Mouse (Mus musculus): ENCODE measurements around the gene Rbm3. TPM values are rescaled to one million over a fixed set of nuclear protein-coding genes. Genes with fewer than 3 reads are reported as not detected.

The Rbm3 gene
- 188 and 247 TPM in 2 replicates for polyA plus RNA-seq (2012; ENCODE audit: insufficient read depth, insufficient read length, missing spikeins)

DNA sequence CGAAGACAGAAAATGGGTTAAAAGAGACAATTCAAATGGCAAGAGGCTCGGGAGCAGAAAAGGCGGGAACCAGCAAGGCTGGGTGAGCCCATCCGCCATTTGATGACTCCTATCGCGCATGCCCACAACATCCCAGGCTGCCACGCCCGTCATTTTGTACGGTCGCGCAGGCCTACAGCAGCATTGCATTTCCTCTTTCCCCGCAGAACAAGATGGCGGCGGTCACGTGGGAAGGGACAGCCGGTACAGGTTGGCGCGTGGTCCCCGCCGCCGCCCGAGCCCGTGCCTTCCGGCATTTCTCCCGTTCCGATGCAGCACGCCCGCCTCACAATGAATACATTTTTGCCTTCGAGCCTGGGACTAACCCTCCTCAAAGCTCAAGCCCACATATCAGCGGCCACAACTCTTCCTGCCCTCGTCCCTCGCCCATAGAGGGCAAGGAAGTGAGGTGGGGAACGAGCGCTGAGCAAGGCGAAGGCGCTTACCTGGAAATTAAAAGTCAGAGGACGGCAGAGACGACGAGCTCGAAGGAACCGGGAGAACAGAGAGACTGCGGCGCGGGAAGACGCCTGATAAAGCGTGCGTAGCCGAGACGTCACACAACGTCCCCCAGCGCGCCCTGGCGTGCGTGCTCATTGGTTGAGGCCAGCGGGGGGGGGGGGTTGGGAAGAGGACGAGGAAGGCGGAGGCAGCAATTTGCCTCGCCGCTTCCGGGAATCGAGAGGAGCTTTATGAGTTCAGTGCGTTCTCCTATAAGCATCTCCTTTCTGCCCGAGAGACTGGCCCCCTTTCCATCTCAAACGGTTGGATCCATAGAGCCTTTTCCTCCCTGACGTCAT, at the start of gene Rbm3:
Rbm3 (minus strand) TSS at position 728 of the 839 bp plus-strand sequence.
- Histone ChIP-seq H3K4me1 (ENCODE audit: control insufficient read depth, insufficient read depth, insufficient read length, low read length) (no peaks in the 10 kb centered on the region), H3K4me3 (ENCODE audit: insufficient read depth, low read depth, low read length) (peak within 1 kb of the TSS; percentile 97), H3K27ac (replicated peaks; ENCODE audit: low read depth, low read length) (peak within 1 kb of the TSS; percentile 98)

DNA sequence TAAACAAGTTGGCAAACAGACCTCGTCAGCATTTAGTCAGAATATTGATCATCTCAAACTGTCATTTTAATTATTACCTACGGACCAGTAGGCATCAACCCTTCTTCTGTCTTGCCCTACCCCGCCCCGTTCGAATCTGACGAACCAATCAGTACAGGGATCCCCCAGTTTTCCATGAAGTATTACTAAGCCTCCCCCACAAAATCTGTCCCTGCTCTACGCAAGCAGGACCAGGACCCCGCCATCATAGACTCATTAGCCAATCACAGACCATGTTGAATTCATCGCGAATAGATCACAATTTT, 47.7 kb upstream of the Rbm3 start, which contains the start of gene Ebp:
Ebp (minus strand) TSS at position 94 of the 305 bp plus-strand sequence.
- no peaks in the 10 kb centered on the region for H3K4me1 ChIP-seq (ENCODE audit: control insufficient read depth, insufficient read depth, insufficient read length, low read length)
- H3K27ac ChIP-seq (replicated peaks; ENCODE audit: low read depth, low read length), result peak within 1 kb of the TSS; percentile 46; the same call in 1 of the 2 replicates
- H3K4me3 ChIP-seq (ENCODE audit: insufficient read depth, low read depth, low read length), result peak within 1 kb of the TSS; percentile 89

DNA sequence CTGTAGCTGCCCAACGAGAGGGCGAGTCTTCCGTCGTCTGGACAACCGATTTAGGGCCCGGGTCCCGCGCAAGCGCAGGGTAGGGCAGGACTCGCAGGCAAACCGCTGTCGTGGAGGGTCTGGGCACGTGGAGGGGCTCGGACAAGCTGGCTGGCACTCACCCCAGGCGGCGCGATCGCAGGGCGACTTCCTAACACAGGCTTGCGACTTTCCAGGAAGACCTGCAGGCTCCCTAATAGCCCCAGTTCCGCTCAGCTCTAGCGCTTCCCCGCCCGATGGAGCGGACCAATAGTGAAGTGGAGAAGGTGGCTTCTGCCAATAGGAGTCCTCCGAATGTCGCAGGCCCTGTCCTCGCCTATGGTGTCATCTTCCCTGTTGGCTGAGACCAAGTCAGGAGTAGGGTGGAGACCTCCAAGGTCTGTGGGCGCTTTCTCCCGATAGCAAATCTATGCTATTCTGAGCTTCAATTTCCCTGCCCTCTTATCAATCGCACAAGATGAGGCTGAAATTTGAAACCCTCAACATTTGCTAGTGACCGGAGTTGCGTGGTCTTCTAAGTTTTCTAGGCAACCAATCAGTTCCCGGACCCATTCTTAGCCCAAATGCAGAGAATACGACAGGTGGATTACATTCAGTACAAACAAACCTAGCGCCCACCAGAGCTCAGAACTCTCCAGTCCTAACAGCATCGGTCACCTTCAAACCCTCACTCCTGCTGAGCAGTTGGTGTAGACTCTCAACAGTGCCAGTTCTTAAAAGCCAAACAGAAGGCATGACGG, 47.1 kb upstream of the Rbm3 start:
- Histone ChIP-seq H3K4me3 (ENCODE audit: insufficient read depth, low read depth, low read length) (peak overlapping the region; percentile 89), H3K27ac (replicated peaks; ENCODE audit: low read depth, low read length) (peak overlapping the region; percentile 46; the same call in 1 of the 2 replicates), H3K4me1 (ENCODE audit: control insufficient read depth, insufficient read depth, insufficient read length, low read length) (no peaks in the 10 kb centered on the region)

DNA sequence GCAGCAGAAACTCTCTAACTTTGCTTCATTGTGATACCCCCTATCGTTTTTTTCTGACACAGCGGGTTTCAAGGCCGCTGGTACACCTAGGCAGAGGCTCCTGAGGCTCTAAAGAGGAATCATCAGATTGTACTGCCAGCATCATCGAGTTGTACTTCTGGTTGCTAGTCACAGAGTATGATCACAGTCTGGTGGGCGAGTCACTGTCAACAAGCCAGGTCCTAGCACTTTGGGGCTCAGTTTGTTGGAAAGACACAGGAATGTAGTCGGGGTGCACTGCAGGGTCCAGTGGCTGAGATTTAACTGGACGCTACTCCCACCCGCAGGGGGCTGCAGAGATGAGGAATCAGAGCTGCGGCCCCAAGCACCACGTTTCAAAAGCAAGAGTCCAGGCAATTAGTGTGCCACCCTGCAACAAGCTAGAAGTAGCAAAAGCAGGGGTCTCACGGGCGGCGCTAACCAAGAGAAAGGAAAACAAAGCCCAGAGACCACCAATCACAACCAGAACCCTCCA, 46.5 kb upstream of the Rbm3 start:
- H3K4me3 ChIP-seq (ENCODE audit: insufficient read depth, low read depth, low read length), result peak overlapping the region; percentile 89
- H3K27ac ChIP-seq (replicated peaks; ENCODE audit: low read depth, low read length), result no peak overlapping the region
- no peaks in the 10 kb centered on the region for H3K4me1 ChIP-seq (ENCODE audit: control insufficient read depth, insufficient read depth, insufficient read length, low read length)

DNA sequence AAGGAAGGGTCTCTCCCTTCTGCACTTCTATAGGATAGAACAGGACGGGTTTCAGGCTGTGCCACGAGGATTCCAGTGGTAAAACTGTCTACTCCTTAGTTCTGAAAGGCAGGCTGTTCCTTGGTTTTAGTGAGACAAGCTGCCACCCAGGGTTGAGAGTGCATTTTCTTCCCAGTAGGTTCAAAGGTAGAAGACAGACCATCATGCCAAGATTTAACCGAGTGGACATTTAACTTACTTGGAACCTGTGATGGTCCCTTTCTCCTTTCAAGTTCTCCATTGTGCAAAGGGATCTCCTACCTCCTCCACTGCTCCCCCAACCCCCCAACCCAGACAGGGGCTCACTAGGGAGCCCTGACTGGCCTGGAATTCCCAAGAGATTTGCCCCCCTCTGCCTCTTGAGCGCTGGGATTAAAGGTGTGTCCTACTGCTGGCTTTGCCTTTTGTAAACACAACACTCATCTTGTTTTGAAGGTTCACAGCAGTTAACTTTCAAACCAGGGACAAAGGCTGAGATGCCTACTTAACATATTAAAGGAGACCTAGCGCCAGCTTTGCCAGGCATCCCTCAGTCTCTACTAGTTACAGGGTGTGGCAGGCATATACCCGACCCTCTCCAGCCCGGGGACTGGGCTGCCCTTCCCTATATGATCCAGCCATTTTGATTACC, 37.3 kb upstream of the Rbm3 start:
- Histone ChIP-seq H3K27ac (replicated peaks; ENCODE audit: low read depth, low read length) (0 out of 2 replicates have a peak overlapping the region, but pooled peaks have one; percentile 17), H3K4me1 (ENCODE audit: control insufficient read depth, insufficient read depth, insufficient read length, low read length) (no peaks in the 10 kb centered on the region), H3K4me3 (ENCODE audit: insufficient read depth, low read depth, low read length) (no peak overlapping the region)

DNA sequence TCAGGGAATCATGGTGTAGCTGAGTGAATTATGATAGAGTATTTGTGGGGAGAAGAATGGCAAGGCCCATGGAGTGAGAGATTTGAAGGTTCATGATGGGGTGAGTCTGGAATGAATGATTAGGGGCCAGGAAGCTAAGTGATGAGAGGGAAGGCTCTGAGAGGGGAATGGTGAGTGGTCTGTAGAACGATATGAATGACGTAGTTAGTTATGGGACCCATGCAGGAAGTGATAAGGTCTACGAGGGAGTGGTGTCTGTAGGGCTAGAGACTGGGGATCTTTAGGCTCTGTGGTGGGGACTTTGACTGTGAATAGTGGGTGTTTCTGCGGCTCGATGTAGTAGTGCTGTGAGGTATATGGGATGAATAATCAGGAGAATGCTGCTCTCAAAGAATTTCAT, 34.0 kb upstream of the Rbm3 start:
- Histone ChIP-seq H3K4me1 (ENCODE audit: control insufficient read depth, insufficient read depth, insufficient read length, low read length) (no peaks in the 10 kb centered on the region), H3K4me3 (ENCODE audit: insufficient read depth, low read depth, low read length) (no peak overlapping the region), H3K27ac (replicated peaks; ENCODE audit: low read depth, low read length) (no peak overlapping the region)

DNA sequence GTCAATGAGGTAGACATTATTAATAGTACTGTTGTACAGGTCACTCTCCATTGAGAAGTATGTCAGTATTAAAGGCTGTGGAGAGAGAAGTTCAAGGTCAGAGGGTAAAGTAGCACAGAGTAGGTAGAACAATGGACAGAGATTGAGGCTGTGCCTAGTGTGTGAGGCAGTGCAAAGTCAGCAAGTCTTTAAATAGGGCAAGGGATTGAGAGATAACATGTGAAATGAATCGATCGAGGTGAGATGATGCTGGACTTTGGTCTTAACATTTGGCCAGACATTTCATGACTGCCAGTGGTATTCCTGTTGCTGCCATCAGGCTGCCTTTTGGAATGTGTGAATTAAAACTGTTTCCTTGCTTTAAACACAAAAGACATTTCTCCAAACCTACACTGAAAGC, 33.2 kb upstream of the Rbm3 start:
- no peaks in the 10 kb centered on the region for H3K4me1 ChIP-seq (ENCODE audit: control insufficient read depth, insufficient read depth, insufficient read length, low read length)
- no peak overlapping the region for H3K4me3 ChIP-seq (ENCODE audit: insufficient read depth, low read depth, low read length)
- H3K27ac ChIP-seq (replicated peaks; ENCODE audit: low read depth, low read length), result no peak overlapping the region

DNA sequence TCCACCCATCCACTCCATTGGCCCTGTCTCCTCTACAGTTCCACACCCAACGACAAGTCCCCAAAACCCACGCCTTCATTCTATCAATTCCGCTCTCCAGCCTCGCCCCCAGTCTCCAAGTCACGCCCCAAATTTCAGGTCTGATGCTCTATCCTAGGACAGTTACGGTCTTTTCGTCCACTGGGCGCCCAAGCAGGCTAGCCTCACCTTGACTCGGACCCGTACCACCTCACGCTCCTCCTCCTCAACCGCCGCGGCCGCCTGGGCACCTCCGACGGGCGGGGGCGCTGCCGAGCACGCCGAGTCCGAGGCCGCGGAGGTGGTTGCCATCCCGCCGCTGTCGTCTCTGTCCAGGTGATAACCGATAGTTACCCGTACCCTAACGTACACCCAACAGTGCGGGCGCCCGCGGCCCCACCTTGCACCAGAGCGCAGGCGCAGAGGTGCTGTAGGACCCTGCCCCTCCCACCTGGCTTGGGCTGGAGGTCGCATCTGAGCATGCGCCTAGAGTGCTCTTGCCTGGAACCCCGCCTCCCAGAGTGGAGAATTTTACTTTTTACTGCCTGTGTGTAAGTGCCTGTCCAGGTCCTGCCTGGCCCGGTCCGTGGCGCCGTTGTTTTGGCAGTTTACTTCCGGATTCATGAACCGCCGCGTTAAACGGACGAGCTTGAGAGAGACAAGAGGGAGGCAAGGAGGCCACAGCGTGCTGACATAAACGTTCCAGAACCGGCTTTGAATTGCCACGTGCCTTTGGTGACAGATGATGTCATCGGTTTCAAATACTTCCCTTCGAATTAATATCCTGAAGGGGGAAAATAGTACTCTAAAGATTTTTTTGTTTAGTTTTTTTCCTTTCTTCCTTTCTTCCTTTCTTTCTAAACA, 30.1 kb upstream of the Rbm3 start, which contains the start of gene Tbc1d25:
Tbc1d25 (minus strand) TSS at position 678 of the 882 bp plus-strand sequence.
- H3K4me3 ChIP-seq (ENCODE audit: insufficient read depth, low read depth, low read length), result peak within 1 kb of the TSS; percentile 90
- peak within 1 kb of the TSS; percentile 76 for H3K27ac ChIP-seq (replicated peaks; ENCODE audit: low read depth, low read length)
- no peaks in the 10 kb centered on the region for H3K4me1 ChIP-seq (ENCODE audit: control insufficient read depth, insufficient read depth, insufficient read length, low read length)

DNA sequence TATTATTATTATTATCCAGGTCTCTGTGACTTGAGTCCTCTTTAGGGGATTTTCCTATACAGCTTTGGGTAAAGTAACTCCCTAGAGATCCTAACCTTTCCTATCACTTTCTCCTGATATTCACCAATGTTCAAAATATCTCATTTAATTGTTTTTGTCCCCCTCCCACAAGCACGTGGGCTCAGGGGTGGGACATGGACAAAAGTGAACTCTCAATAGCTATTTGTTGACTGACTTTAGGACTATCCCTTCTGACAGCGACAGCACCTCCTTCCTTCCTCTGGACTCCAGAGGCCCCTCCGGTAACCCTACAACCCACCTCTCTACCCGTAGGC, 29.5 kb upstream of the Rbm3 start:
- H3K27ac ChIP-seq (replicated peaks; ENCODE audit: low read depth, low read length), result no peak overlapping the region
- no peaks in the 10 kb centered on the region for H3K4me1 ChIP-seq (ENCODE audit: control insufficient read depth, insufficient read depth, insufficient read length, low read length)
- H3K4me3 ChIP-seq (ENCODE audit: insufficient read depth, low read depth, low read length), result peak overlapping the region; percentile 90

DNA sequence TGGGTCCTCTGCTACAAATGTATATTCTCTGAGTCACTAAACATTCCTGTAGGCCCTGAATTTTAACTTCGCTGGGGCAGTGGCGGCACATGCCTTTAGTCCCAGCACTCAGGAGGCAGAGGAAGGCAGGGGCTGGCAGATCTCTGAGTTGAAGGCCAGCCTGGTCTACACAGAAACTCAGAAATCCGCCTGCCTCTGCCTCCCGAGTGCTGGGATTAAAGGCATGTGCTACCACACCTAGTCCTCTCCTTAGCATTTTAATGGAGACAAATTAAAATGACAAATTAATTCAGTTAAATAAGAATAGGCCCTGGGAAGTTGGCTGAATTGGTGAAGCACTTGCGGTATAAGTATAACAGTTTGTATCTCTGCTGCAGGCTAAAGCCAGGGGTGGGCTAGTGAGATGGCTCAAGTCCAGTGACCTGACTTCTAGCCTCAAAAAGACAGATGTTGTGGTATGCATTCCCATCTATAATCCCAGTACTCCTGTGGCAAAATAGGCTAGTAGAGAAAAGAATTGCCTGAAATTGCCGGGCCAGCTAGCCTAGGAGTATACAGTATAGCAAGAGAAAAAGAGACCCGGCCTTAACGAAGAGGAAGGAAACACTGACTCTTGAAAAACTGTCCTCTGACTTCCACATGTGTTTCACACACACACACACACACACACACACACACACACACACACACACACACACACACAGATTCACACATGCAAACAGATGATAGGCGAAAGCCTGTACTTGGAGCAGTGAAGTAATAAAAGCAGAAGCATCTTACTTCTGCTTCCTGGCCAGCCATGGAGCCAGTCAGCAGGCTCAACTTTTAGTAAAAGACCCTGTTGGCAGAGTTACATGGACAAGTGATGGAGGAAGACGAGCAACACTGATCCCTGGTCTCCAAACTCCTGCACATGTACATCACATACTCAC, 22.3 kb upstream of the Rbm3 start:
- Histone ChIP-seq H3K4me1 (ENCODE audit: control insufficient read depth, insufficient read depth, insufficient read length, low read length) (no peaks in the 10 kb centered on the region), H3K27ac (replicated peaks; ENCODE audit: low read depth, low read length) (no peak overlapping the region)

DNA sequence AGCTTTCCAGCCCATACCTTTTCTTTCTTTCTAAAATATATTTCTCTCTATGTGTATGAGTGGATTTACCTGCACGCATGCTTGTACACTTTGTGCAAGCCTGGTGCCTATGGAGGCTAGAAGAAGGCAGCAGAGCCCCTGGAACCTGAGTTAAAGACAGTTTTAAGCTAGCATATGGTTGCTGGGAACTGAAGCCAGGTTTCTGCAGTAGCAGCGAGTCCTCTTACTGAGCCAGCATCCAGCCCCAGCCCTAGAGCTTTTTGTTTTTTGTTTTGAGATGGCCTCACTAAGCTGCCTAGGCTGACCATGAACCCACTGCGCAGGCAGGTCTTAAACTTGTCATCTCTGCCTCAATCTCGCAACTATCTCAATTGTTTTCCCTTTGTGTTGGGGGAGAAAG, 18.8 kb upstream of the Rbm3 start:
- no peak overlapping the region for H3K4me3 ChIP-seq (ENCODE audit: insufficient read depth, low read depth, low read length)
- H3K27ac ChIP-seq (replicated peaks; ENCODE audit: low read depth, low read length), result no peak overlapping the region
- no peaks in the 10 kb centered on the region for H3K4me1 ChIP-seq (ENCODE audit: control insufficient read depth, insufficient read depth, insufficient read length, low read length)

More for the DNA sequence above, 22.3 kb upstream of the Rbm3 start:
- no peak overlapping the region for H3K4me3 ChIP-seq (ENCODE audit: insufficient read depth, low read depth, low read length)

DNA sequence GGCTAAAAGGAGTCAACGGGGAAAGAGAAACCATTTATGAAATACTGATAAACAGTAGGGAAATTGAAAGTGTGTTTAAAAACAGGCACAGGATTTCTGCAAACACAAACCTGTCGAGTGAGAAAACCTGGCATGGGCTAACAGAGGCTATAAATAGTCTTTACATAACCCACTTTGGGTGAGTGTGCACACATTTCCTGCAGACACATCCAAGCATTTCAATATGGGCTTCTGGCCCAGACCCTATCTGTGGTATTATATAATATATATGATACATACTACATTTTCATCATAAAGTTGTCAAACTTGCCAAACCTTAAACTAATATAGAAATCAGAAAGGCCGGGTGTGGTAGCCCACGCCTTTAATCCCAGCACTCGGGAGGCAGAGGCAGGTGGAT, 17.4 kb upstream of the Rbm3 start:
- no peaks in the 10 kb centered on the region for H3K4me1 ChIP-seq (ENCODE audit: control insufficient read depth, insufficient read depth, insufficient read length, low read length)
- no peak overlapping the region for H3K4me3 ChIP-seq (ENCODE audit: insufficient read depth, low read depth, low read length)
- no peak overlapping the region for H3K27ac ChIP-seq (replicated peaks; ENCODE audit: low read depth, low read length)

DNA sequence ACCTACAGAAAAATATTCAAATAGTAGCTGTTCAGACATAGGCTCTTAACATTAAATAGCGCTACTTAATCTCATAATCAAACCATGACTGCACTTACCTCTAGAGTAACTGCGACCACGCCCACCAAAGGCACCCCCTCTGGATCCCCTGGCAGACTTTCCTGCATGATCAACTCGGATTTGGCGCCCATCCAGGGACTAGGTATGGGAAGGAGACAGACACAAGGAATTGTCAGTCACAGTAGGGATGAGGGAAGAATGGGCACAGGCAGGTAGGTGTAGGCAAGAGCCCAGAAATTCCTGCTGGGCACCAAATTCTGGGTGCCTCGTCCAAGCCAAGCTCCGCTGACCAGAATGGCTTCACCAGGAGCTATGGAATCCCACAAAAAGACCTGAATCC, 1.9 kb downstream of the Rbm3 start:
- Histone ChIP-seq H3K27ac (replicated peaks; ENCODE audit: low read depth, low read length) (no peak overlapping the region), H3K4me1 (ENCODE audit: control insufficient read depth, insufficient read depth, insufficient read length, low read length) (no peaks in the 10 kb centered on the region), H3K4me3 (ENCODE audit: insufficient read depth, low read depth, low read length) (no peak overlapping the region)
